Mouse (Mus musculus) small intestine, adult 2 months (tissue): ENCODE data around the gene Pold1.

Source experiments
- CTCF ChIP-seq: fragments of 200-500 bp; IDR thresholded peaks from 2 replicates; pipeline ENCODE4 v1.5.1; 2012; ENCODE audit warnings: low read depth, mild to moderate bottlenecking, control low read depth, inconsistent platforms, low read length, moderate library complexity, mixed read lengths; ENCODE audit not compliant: insufficient replicate concordance, insufficient read length; ENCODE audit errors: extremely low read depth
- POLR2A ChIP-seq: fragments of 200-500 bp; IDR thresholded peaks from 2 replicates; pipeline ENCODE4 v1.6.1; 2012; ENCODE audit warnings: low read depth, mild to moderate bottlenecking, control low read depth, inconsistent platforms, low read length, moderate library complexity

GRCm38 (mm10) chr7:44537496-44537895 lies 11.2 kb downstream of the Pold1 start:
- TF ChIP-seq CTCF: no peak
- no peak for TF ChIP-seq POLR2A
